Mouse (Mus musculus): ENCODE data around the gene Arl3. TPM values are rescaled to one million over a fixed set of nuclear protein-coding genes. Genes with fewer than 3 reads are reported as not detected.
A peak's percentile ranks its signal among the peaks of the same experiment; 100 is the strongest.

Arl3 gene
- polyA plus RNA-seq (2012; rRNA removed) = 169 and 180 TPM in 2 replicates

DNA sequence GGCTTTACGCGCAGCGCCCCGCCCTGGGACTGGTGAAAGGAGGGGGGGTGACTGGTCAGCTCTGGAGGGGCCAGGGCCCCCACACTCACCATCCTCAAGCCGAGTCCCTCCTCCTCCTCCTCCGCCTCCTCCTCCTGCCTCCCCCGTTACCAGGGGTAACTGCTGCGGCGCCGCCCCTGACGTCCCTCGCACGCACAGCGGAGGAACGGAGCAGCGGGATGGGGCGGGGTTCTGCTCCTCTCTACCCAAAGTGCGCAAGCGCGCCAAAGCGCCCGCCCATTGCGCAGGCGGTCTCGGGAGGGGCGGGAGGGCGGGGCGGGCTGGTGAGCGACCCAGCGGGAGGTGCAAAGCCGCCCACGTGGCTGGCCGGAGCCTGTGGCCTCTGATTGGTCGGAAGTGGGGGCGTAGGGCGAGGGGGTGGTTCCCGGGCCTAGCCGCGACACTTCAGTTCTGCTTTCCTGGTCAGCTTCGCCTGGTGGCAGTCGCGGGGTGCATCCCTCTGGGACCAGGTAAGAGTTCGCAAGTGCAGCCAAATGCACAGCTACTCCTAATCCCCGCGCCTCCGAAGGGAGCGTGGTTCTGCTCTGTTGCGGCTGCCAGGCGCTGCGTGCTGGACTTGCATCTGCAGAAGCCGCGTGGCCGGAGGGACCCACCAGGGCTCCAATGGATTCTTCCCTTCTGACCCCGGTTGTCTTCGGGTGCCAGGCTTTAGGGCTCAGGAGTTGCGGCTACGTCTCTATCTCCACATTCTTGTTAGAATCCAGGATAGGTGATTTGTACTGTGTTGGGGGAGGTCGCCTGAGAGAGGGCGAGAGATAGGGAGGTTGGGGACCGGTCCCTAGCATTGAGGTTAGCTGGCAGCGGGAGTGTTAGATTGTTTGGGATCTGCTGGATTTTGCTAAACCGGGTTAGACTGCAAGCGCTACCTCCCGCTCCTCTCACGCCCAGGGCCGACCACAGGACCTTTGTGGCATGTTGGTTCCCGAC, at the start of gene Arl3, which contains the start of gene Sfxn2:
Gene Arl3, minus strand, starts transcription at position 248 of the 987 bp plus-strand sequence.
Gene Sfxn2, plus strand, starts transcription at position 415 of the 987 bp plus-strand sequence.
- no peak for TF ChIP-seq CTCF (IDR thresholded peaks at IDR 0.05; ENCODE audit: borderline replicate concordance, extremely low read depth, insufficient read depth, insufficient read length)
- TF ChIP-seq POLR2A (IDR thresholded peaks at IDR 0.05; ENCODE audit: borderline replicate concordance, extremely low read depth, insufficient read depth, insufficient read length, poor library complexity, severe bottlenecking) = peak; percentile 68; the same call in 1 of the 2 replicates
- peak; percentile 99 for DNase-seq (ENCODE audit: low read depth)

DNA sequence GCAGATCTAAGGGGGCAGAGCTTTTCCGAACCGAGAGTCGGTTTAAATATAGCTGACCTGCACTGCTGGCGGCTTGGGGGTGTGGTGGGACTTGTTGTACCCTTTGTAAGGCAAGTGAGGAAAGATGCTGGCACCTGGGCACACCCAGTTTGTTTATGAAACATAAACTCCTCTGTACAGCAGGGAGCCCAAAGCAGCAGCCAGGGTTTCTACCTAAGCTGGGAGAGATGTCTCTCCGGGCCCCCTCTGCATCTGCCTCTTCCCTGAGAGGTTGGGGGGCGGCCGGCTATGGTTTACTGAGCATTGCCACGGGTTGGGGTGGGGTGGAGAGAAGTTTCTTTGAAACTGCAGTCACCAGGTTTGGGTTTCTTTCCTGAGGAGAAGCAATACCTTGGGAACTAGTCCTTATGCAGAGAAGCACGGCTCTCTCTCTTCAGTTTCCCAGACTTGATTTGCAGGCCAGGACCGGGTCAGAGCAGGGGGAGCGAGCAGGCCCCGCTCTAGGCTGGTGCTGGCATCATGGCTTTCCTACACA, 49.7 kb upstream of the Arl3 start:
- TF ChIP-seq POLR2A (IDR thresholded peaks at IDR 0.05; ENCODE audit: borderline replicate concordance, extremely low read depth, insufficient read depth, insufficient read length, poor library complexity, severe bottlenecking) = no peak
- no peak for TF ChIP-seq CTCF (IDR thresholded peaks at IDR 0.05; ENCODE audit: borderline replicate concordance, extremely low read depth, insufficient read depth, insufficient read length)

DNA sequence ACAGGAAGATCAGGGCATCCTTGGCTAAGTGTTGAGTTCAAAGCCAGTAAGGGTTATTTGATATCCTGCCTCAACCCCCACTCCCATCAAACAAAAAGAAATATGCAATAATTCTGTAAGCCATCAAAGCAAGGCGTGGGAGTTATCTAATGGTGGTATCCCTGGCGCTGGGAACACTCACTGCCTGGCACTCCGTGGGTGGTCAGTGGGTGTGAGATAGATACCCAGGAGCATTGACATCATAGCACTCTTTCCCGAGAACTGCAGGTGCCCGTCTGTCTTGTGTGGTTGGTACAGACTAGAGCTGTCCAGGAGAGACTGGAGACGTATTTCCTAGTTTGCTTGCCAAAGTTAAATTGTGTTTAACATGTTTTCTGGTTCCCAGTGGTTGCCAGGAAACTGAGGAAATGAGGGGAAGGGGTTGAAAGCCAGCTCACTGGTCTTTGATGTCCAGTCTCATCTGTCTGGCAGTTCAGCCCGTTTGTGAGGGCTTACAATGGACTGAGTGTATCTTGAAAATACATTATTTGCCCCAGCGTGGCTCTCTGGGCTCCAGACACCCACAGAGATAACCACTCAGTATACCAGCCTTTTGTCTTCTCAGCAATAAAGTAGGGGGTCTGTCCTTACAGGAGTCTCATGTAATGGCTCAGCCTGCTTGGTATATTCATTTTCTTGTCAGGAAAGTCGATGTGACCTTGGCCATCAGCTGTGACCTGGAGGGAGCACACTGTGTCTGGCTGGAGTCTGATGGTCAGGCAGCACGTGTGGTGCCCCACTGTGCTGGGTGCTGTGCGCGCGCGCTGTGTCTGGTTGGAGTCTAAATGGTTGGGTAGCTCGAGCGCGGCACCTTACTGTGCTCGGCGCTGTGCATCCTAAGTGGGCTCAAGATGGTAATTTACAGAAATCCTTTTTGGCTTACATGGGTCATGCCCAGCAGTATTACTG, 48.5 kb upstream of the Arl3 start:
- TF ChIP-seq CTCF (IDR thresholded peaks at IDR 0.05; ENCODE audit: borderline replicate concordance, extremely low read depth, insufficient read depth, insufficient read length) (no peak), POLR2A (IDR thresholded peaks at IDR 0.05; ENCODE audit: borderline replicate concordance, extremely low read depth, insufficient read depth, insufficient read length, poor library complexity, severe bottlenecking) (no peak)
- DNase-seq (ENCODE audit: low read depth) = peak; percentile 38

More for the DNA sequence above, 49.7 kb upstream of the Arl3 start:
- no peak for DNase-seq (ENCODE audit: low read depth)

DNA sequence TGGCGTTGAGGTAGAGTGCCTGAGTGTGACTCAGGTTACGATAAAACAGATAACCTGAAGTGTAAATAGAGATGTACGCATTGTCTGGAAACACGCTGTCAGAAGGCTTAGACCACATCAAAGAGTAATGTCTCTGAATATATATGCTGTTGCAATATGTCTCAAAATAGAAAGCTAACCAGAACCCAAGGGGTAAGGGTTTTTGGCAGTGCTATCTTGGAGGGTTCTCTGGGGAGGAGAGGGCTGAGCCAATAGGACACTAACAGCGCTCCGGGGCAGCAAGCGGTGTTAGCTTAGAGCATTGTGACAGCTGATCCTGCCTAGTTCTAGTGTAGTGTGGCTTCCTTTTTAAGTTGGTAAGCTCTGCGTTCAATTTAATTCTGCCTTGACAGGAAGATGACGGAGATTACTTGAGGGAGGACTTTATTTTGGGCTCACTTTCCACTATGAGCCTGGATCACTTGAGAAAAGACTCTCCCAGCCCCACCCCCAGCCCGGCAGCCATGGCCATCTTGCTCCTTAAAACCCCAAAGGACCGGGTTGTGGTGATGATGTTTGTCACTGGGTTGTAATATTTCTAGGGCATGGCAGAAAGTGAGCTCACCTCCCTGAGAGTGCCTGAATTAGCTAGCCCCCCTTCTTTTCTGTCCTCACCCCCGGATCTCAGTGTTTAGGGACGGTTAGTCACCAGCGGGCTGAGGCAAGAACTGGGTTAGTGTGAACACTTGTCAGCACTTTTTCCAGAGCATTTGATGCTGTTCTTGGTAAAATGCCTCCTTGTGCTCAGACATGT, 47.2 kb upstream of the Arl3 start:
- peak; percentile 16 for DNase-seq (ENCODE audit: low read depth)
- no peak for TF ChIP-seq POLR2A (IDR thresholded peaks at IDR 0.05; ENCODE audit: borderline replicate concordance, extremely low read depth, insufficient read depth, insufficient read length, poor library complexity, severe bottlenecking)
- TF ChIP-seq CTCF (IDR thresholded peaks at IDR 0.05; ENCODE audit: borderline replicate concordance, extremely low read depth, insufficient read depth, insufficient read length) = no peak

DNA sequence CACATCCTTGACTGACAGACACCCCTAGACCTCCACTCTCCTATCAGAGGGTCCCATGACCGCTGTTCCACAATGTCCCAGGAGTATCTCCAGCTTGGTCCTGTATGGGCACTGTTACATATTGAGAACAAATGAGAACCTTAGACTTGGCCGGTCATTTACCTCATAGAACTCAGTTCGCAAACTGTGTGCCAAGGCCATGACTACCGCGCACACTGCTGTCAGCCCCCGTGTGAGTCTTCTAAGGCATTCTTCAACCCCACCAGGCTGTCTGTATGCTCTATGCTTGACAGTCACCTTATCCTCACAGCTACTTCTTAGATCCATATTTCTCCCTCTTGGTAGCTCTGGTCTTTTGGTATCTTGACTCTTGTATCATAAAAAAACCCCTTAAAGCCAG, 46.5 kb upstream of the Arl3 start:
- TF ChIP-seq CTCF (IDR thresholded peaks at IDR 0.05; ENCODE audit: borderline replicate concordance, extremely low read depth, insufficient read depth, insufficient read length) = no peak
- no peak for TF ChIP-seq POLR2A (IDR thresholded peaks at IDR 0.05; ENCODE audit: borderline replicate concordance, extremely low read depth, insufficient read depth, insufficient read length, poor library complexity, severe bottlenecking)
- no peak for DNase-seq (ENCODE audit: low read depth)

DNA sequence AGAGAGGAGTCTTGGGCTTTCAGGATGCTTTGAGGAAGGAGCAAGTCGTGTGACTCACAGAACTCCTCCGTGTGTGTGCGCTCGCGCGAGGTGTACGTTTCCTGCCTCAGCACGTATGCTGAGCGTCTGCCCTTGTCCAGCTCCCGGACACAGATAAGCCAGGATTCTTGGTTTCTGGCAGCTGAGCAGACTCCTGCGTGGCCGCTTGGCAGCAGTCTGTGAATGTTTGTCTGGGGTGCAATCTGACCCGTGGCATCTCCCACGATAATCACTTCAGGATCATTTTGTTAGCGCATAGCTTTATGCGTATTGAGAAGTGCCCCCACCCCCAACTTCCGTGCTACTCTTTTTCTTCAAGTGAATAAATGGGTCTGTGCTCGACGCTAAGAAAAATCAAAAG, 46.0 kb upstream of the Arl3 start:
- no peak for TF ChIP-seq CTCF (IDR thresholded peaks at IDR 0.05; ENCODE audit: borderline replicate concordance, extremely low read depth, insufficient read depth, insufficient read length)
- TF ChIP-seq POLR2A (IDR thresholded peaks at IDR 0.05; ENCODE audit: borderline replicate concordance, extremely low read depth, insufficient read depth, insufficient read length, poor library complexity, severe bottlenecking) = no peak
- DNase-seq (ENCODE audit: low read depth) = peak; percentile 17

DNA sequence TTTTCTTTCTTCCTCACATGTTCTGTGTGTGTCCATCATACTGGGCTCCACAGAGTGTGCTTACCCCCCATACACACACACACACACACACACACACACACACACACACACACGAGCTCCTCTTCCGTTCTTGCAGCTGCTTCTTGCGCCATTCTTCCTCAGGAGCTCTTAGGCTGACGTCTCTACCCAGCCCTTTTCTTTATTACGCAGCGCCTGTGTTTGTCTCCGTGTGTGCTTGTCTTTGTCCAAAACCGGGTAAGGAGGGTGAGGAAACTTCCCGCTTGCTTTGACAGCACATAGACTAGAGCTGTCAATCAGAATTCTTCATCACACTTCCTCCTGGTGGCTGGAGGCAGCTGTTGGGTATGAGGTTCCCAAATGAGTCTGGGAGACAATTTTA, 45.3 kb upstream of the Arl3 start:
- no peak for TF ChIP-seq POLR2A (IDR thresholded peaks at IDR 0.05; ENCODE audit: borderline replicate concordance, extremely low read depth, insufficient read depth, insufficient read length, poor library complexity, severe bottlenecking)
- DNase-seq (ENCODE audit: low read depth) = peak; percentile 67

DNA sequence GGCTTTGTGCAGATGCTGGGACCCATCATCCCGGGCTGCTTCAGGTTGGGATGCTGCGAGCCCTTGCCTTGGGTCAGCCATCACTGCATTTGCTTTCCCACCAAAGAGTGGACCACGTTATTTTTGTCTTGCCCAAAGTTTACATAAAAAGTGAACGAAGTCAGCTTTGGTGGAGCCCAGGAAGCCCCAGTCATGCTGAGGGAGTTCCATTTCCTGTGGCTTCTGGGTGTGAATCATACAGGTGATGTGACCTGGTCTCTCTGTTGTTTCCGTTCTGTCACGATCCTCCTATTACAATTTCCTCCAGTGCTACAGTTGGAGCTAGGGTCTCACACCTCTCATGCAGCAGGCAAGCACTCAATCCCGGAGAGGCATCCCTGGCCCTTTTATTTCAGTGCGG, 44.4 kb upstream of the Arl3 start:
- no peak for DNase-seq (ENCODE audit: low read depth)

DNA sequence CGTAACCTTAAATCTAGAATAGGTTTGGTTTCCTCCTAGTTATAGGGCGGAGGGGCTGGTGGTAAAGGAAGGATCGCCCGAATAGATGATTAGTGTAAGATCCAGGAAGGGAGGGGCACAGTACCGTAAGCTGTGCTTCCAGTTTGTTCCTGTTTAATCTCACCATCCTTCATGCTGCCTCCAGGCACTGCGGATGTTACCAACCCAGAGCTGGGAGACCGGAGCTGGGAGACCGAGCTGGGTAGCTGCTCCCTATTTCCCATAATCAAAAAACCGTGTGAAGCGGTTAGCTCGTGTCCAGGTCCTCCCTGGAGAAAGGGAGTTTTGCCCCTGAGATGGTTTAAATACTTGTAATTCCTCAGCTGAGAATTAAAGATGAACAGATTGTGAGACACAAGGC, 43.4 kb upstream of the Arl3 start:
- TF ChIP-seq POLR2A (IDR thresholded peaks at IDR 0.05; ENCODE audit: borderline replicate concordance, extremely low read depth, insufficient read depth, insufficient read length, poor library complexity, severe bottlenecking) = no peak
- TF ChIP-seq CTCF (IDR thresholded peaks at IDR 0.05; ENCODE audit: borderline replicate concordance, extremely low read depth, insufficient read depth, insufficient read length) = no peak
- DNase-seq (ENCODE audit: low read depth) = no peak

More for the DNA sequence above, 44.4 kb upstream of the Arl3 start:
- no peak for TF ChIP-seq POLR2A (IDR thresholded peaks at IDR 0.05; ENCODE audit: borderline replicate concordance, extremely low read depth, insufficient read depth, insufficient read length, poor library complexity, severe bottlenecking)
- no peak for TF ChIP-seq CTCF (IDR thresholded peaks at IDR 0.05; ENCODE audit: borderline replicate concordance, extremely low read depth, insufficient read depth, insufficient read length)

DNA sequence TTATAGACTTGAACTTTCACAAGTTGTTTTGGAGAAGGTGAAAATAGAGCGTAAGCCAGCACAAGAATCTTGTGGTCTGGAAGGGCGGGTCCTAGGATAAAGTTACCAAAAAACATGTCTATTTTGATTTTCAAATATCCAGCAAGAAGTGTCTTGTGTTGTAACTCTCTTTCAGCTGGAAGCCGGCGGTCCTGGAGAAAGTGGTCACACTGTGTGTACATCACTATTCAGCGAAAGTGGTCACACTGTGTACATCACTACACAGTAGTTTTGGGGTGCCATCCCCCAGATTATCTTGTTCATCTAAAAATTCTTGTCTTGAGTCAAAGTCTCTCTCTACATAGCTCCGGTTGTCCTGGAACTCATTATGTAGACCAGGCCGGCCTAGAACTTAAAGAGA, 35.2 kb upstream of the Arl3 start:
- no peak for DNase-seq (ENCODE audit: low read depth)
- TF ChIP-seq POLR2A (IDR thresholded peaks at IDR 0.05; ENCODE audit: borderline replicate concordance, extremely low read depth, insufficient read depth, insufficient read length, poor library complexity, severe bottlenecking) = no peak
- no peak for TF ChIP-seq CTCF (IDR thresholded peaks at IDR 0.05; ENCODE audit: borderline replicate concordance, extremely low read depth, insufficient read depth, insufficient read length)
